Mouse (Mus musculus) ES-E14 (cell line): ENCODE measurements at regions not wholly inside any gene's neighbourhood (a gene's known extent, or its start where the extent isn't known, plus 50 kb on each side); places are given as distances from the start of the nearest gene placed in this dataset.

Experiments used
- CHD2 ChIP-seq: IDR thresholded peaks from 2 replicates; pipeline ENCODE4 v1.6.1; 2014; ENCODE audit warnings: mild to moderate bottlenecking, low read depth, low read length, inconsistent platforms
- HCFC1 ChIP-seq: IDR thresholded peaks from 2 replicates; pipeline ENCODE4 v1.6.1; 2012; ENCODE audit warnings: low read length, inconsistent platforms, borderline replicate concordance; ENCODE audit not compliant: insufficient read depth
- MAFK ChIP-seq: IDR thresholded peaks from 2 replicates; pipeline ENCODE4 v1.6.1; 2014; ENCODE audit warnings: mild to moderate bottlenecking, low read depth, low read length, inconsistent platforms; ENCODE audit not compliant: insufficient read depth
- ZNF384 ChIP-seq: IDR thresholded peaks from 2 replicates; pipeline ENCODE4 v1.6.1; 2012; ENCODE audit warnings: low read depth, low read length, inconsistent platforms

DNA sequence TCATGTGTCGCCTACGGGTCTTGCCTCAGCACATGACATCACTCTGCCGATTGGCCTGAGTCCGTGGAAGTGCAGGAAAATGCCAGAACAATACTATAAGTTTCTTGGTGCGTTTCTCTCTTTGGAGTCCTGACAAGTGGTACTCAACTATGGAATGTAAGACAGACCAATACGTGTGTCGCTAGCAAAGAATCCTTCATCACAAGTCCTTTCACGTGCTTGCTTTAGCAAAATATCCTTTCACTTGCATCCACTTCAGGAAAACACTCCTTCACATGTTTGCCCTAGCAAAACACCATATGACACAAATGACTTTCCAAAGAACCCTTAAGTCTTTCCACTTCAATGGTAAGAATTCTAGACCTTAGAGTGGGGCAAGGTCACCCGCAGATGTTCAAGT, 197.6 kb upstream of the Arid2 start:
- TF ChIP-seq HCFC1 (no peak), MAFK (no peak), ZNF384 (no peak), CHD2 (no peak)
